Mouse (Mus musculus) lung, embryonic 16.5 days (tissue): Measurements from ENCODE around the gene Ccnh. TPM values are rescaled to one million over a fixed set of nuclear protein-coding genes. Genes with fewer than 3 reads are reported as not detected.
"Not testable (repeated sequence)": the region's sequence is repeated elsewhere in the genome, so short reads cannot be mapped to it uniquely, and the experiment has no call there.

Experiments used
- ATAC-seq: fragments of 200-750 bp; cut with Nextera tagmentation; 2 replicates; pipeline ENCODE4 v1.8.0; 2017; ENCODE audit warnings: low read depth, mild to moderate bottlenecking, moderate library complexity
- H3K27ac ChIP-seq: fragments of 300-500 bp; sonication (generic); 2 replicates; pipeline ENCODE4 v1.5.1; 2014; ENCODE audit warnings: mild to moderate bottlenecking, control low read depth, low read length
- H3K27me3 ChIP-seq: fragments of 300-500 bp; sonication (generic); 2 replicates; pipeline ENCODE4 v1.6.1; 2014; ENCODE audit warnings: low read depth, low read length, mixed read lengths; ENCODE audit not compliant: control insufficient read depth, insufficient read depth
- H3K36me3 ChIP-seq: fragments of 300-500 bp; sonication (generic); 2 replicates; pipeline ENCODE4 v1.6.1; 2014; ENCODE audit warnings: low read length; ENCODE audit not compliant: control insufficient read depth, insufficient read depth
- H3K4me1 ChIP-seq: fragments of 300-500 bp; sonication (generic); replicated peaks from 2 replicates; pipeline ENCODE4 v1.6.1; 2014; ENCODE audit warnings: low read length, mixed read lengths; ENCODE audit not compliant: control insufficient read depth, insufficient read depth
- H3K4me2 ChIP-seq: fragments of 300-500 bp; sonication (generic); 2 replicates; pipeline ENCODE4 v1.6.1; 2014; ENCODE audit warnings: low read depth, low read length, control low read depth
- H3K4me3 ChIP-seq: fragments of 300-500 bp; sonication (generic); 2 replicates; pipeline ENCODE4 v1.5.1; 2014; ENCODE audit warnings: mild to moderate bottlenecking, low read length, control low read depth
- H3K9ac ChIP-seq: fragments of 300-500 bp; sonication (generic); 2 replicates; pipeline ENCODE4 v1.6.1; 2014; ENCODE audit warnings: low read length, control low read depth
- H3K9me3 ChIP-seq: fragments of 300-500 bp; sonication (generic); 2 replicates; pipeline ENCODE4 v1.6.1; 2016; ENCODE audit warnings: low read length; ENCODE audit not compliant: control insufficient read depth
- WGBS: fragments of 180-500 bp; shearing (Covaris S2); extraction: QIAGEN DNeasy Blood & Tissue Kit; methylation state at CpG from one replicate; pipeline ENCODE4 v1.1.7; 2014; 5-methylcytosine and 5-hydroxymethylcytosine counted together
- polyA plus RNA-seq: library from polyadenylated mRNA; unstranded; fragments of >200 nt; fragmentation: Nextera tagmentation; extraction: Ambion mirVana; gene quantifications from 2 replicates; pipeline ENCODE4 v1.2.1, GENCODE M21; 2015

Ccnh gene
- 76.8 and 78.2 TPM in 2 replicates for polyA plus RNA-seq

DNA sequence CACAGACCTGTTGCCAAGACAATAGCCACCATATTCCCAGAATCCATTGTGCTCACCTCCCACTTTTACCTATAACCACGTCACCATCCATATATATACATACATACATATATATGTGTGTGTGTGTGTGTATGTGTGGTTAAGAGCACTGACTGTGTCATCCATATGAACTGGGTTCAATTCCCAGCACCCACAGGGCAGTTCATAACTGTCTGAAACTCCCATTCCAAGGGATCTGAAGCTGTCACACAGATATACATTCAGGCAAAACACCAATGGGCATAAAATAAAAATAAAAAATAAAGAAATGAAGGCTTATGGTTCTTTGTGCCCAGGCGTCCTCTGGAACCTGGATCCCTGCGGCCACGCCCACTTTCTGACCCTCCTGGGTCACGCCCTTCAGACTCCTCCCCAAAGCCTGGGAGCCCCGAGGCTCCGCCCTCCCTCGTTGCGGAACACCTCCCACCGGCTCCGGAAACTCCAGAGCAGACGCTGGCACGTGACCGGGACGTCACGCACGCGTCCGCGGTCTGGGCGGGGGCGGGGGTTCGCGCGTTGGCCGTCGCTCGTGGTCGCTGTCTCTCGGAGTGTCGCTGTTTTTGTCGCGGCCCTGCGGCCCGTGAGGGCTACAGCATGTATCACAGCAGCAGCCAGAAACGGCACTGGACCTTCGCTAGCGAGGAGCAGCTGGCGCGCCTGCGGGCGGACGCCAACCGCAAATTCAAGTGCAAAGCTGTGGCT, at the start of gene Ccnh:
Ccnh (plus strand) TSS at position 506 of the 741 bp plus-strand sequence.
- Histone ChIP-seq H3K9me3 (no peaks in the 10 kb centered on the region), H3K9ac (peak within 1 kb of the TSS; percentile 96), H3K4me1 (no peaks in the 10 kb centered on the region; the same call in 1 of the 2 replicates), H3K27me3 (no peaks in the 10 kb centered on the region), H3K4me3 (peak within 1 kb of the TSS; percentile 93), H3K27ac (peak within 1 kb of the TSS; percentile 83), H3K4me2 (peak within 1 kb of the TSS; percentile 67), H3K36me3 (peaks cover 7% of the 10 kb centered on the region; the same call in 1 of the 2 replicates)
- 2% methylated on average over 44 of the region's 44 CpGs for WGBS
- peak; percentile 98 for ATAC-seq

DNA sequence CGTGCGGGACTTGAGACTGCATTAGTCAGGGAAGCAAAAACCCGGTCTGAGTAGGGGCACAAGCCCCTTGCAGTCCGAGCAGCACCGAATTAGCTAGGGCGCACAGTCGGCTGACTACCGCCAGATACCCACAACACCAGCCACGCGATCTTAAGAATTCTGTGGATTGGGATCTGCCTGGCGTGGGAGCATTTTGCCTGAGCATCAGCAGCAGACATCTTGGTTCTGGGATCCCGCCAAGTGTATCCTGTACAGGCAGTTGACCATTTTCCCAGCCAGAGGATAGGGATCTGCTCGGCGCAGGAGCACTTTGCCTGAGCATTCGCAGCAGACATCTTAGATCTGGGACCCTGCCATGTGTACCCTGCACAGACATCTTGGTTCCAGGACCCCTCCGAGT, 45.8 kb upstream of the Ccnh start:
- not testable (repeated sequence) for ATAC-seq, H3K27me3 ChIP-seq, H3K27ac ChIP-seq, H3K4me1 ChIP-seq, H3K9ac ChIP-seq, H3K36me3 ChIP-seq, H3K9me3 ChIP-seq, H3K4me3 ChIP-seq, H3K4me2 ChIP-seq
- WGBS = 84% methylated on average over 16 of the region's 16 CpGs

DNA sequence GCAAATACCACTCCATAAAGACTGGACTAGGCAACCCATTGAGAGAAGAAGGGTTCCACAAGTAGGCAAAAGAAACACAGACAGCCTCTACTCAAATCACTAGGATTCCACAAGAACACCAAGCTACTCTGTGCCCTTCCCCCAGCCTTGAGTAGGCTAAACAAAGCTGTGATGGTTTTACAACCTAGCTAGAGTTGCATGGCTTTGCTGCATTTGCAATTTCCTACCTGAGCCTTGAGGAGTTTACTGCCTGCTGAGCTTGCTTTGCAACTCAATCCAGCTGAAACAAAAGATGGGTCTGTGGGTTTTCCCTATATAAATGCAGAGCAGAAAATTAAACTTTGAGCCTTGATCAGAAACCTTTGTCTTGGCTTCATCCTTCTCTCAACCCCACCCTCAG, 42.7 kb upstream of the Ccnh start:
- H3K27me3 ChIP-seq = no peaks in the 10 kb centered on the region
- no peaks in the 10 kb centered on the region for H3K9me3 ChIP-seq
- no peak overlapping the region for H3K9ac ChIP-seq
- H3K27ac ChIP-seq = no peak overlapping the region
- no peaks in the 10 kb centered on the region for H3K4me1 ChIP-seq
- no peak for ATAC-seq
- no peak overlapping the region for H3K4me3 ChIP-seq
- no peaks in the 10 kb centered on the region for H3K36me3 ChIP-seq
- no peak overlapping the region for H3K4me2 ChIP-seq

DNA sequence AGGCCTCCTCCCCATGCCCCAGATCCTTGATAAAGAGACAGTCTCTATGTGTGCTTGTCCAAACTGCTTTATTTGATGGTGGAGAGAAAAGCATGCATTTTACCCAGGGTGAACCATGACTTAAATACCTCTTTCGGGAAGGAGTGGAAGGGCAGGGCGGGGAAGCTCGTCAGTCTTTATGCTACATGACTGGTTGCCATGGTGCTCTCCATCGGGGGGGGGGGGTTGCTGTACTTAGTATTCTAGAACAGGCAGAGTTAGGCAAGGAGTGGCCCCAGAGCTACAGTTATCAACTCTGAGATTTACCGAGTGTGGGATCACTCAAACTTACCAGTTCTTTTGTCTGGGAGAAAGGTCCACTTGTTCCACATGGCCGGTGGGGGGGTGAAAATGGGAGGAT, 34.5 kb upstream of the Ccnh start:
- WGBS = 86% methylated on average over 6 of the region's 6 CpGs
- no peak overlapping the region for H3K27ac ChIP-seq
- H3K4me2 ChIP-seq = no peak overlapping the region
- H3K4me1 ChIP-seq = no peaks in the 10 kb centered on the region
- H3K4me3 ChIP-seq = no peak overlapping the region
- no peak for ATAC-seq
- H3K36me3 ChIP-seq = no peaks in the 10 kb centered on the region
- no peaks in the 10 kb centered on the region for H3K9me3 ChIP-seq
- no peaks in the 10 kb centered on the region for H3K27me3 ChIP-seq
- no peak overlapping the region for H3K9ac ChIP-seq

DNA sequence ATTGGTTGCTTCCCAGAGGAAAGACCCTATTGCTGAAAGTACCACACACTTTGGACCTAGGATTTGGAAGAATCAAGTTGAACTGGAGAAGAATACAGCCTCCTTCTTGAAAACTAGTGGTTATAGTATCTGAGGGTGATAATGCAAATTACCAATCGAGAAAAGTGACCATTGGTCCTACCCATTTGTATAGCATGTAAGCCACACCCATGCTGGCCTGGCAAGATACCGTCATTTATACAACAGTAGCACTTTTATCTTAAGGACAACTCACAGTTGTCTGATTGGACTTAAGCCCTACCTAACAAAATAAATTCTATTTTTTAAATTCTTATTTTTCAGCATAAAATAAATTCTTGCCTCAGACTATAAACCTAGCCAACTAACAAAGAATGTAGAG, 29.2 kb upstream of the Ccnh start:
- Histone ChIP-seq H3K4me3 (no peak overlapping the region), H3K9ac (no peak overlapping the region), H3K4me1 (no peaks in the 10 kb centered on the region), H3K36me3 (no peaks in the 10 kb centered on the region), H3K9me3 (no peaks in the 10 kb centered on the region), H3K4me2 (no peak overlapping the region), H3K27me3 (no peaks in the 10 kb centered on the region), H3K27ac (no peak overlapping the region)
- ATAC-seq = no peak
- 67% methylated on average over 2 of the region's 2 CpGs for WGBS

DNA sequence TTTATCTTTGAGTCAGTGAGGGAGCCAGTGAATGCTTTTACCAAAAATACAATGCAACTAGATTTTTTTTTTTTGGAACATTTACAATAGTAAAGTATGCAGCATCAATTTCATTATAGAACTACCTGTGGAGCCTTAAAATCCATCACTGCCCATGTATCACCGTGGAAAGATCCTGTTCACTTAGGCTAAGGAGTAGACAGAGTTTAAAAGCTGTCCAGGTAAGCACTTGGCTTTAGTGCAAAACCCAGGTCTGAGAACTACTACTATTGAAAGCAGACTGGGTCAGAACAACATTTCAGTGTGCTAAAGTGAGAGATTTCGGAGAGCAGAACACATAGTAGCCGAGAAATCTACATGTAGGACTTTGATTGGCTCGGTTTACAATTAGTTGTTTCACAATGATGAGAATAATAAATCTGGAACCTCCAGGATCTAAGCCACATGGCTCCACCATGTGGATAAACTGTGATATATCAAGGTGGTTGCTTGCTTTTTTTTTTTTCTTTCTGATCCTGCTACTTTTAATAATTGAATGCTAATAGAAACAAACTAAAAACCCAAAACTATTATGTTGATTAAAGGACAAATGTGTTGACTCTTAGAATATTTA, 24.6 kb upstream of the Ccnh start:
- no peak for ATAC-seq
- 46% methylated on average over 4 of the region's 4 CpGs for WGBS

DNA sequence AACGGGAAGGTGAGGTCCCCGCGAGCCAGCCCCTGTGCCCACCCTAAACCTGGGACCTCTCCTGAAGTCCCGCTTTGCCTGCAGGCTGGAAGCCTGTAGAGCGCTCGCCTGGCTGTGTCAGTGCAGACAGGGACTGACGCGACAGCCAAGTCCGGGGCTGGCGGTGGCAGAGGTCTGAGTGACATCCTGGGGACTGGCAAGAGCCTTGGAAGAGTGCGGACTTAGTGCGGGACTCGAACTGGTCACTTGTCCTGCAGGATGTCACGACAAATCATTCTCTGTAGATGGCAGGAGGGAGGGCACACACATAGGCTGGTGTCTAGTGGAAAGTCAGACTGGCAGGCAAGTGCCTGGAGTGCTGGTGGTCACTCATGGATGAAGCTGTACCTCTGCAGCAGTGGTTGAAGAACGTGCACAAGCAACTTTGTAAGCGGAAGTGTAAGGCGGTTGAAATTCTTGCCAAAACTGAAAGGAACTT, 475 bp downstream of the Ccnh start:
- H3K9me3 ChIP-seq = no peaks in the 10 kb centered on the region

More for the DNA sequence above, 24.6 kb upstream of the Ccnh start:
- H3K4me2 ChIP-seq = no peak overlapping the region
- no peaks in the 10 kb centered on the region for H3K4me1 ChIP-seq
- H3K27me3 ChIP-seq = no peaks in the 10 kb centered on the region
- H3K36me3 ChIP-seq = no peaks in the 10 kb centered on the region
- no peaks in the 10 kb centered on the region for H3K9me3 ChIP-seq
- H3K9ac ChIP-seq = no peak overlapping the region
- H3K27ac ChIP-seq = no peak overlapping the region
- H3K4me3 ChIP-seq = no peak overlapping the region

DNA sequence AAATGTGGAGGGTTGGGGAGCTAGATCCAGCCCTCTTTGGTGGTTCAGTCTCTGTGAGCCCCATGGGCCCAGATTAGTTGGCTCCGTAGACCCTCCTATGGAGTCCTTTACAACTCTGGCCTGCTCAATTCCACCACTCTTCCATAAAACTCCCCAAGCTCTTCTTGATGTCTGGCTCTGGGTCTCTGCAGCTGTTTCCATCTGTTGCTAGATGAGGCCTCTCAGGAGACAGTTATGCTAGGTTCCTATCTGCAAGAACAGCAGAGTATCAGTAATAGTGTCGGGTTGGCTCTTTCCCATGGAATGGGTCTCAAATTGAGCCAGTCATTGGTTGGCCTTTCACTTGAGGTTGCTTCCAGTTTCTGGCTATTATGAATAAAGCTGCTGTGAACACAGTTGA, 2.0 kb downstream of the Ccnh start:
- Histone ChIP-seq H3K4me2 (no peak overlapping the region), H3K4me1 (no peaks in the 10 kb centered on the region; the same call in 1 of the 2 replicates), H3K4me3 (no peak overlapping the region), H3K9me3 (no peaks in the 10 kb centered on the region), H3K27ac (no peak overlapping the region), H3K36me3 (peaks cover 7% of the 10 kb centered on the region; the same call in 1 of the 2 replicates), H3K9ac (no peak overlapping the region), H3K27me3 (no peaks in the 10 kb centered on the region)
- 97% methylated on average over 2 of the region's 2 CpGs for whole genome bisulfite sequencing
- ATAC-seq = no peak

More for the DNA sequence above, 475 bp downstream of the Ccnh start:
- WGBS = 0% methylated on average over 17 of the region's 17 CpGs
- ATAC-seq = peak; percentile 77
- H3K4me1 ChIP-seq = no peaks in the 10 kb centered on the region; the same call in 1 of the 2 replicates
- peak overlapping the region; percentile 96 for H3K9ac ChIP-seq
- peak overlapping the region; percentile 67 for H3K4me2 ChIP-seq
- no peaks in the 10 kb centered on the region for H3K27me3 ChIP-seq
- H3K4me3 ChIP-seq = peak overlapping the region; percentile 93
- peaks cover 7% of the 10 kb centered on the region; the same call in 1 of the 2 replicates for H3K36me3 ChIP-seq
- H3K27ac ChIP-seq = peak overlapping the region; percentile 83

DNA sequence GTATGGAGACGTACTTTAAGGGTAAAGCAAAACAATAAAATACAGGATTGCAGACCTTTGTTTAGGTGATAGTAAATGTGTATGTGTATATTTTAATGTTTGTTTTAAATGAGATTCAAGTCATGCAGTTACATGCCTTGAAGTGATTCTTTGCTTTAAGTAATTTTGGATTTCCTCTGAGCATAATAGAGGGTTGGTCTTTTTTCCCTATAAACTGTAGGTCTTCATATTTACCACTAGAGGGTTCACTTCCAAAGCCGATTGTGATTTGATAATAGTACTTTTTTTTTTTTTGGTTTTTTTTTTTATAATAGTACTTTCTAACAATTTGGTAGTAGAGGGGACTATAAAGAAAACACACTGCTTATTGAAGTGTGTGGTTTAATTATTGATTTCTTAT, 18.3 kb downstream of the Ccnh start:
- H3K27ac ChIP-seq = no peak overlapping the region
- H3K9ac ChIP-seq = no peak overlapping the region
- no peak for ATAC-seq
- H3K4me3 ChIP-seq = no peak overlapping the region
- no peaks in the 10 kb centered on the region for H3K9me3 ChIP-seq
- 61% methylated on average over 2 of the region's 2 CpGs for WGBS
- no peaks in the 10 kb centered on the region for H3K4me1 ChIP-seq
- peaks cover 10% of the 10 kb centered on the region for H3K36me3 ChIP-seq
- no peaks in the 10 kb centered on the region for H3K27me3 ChIP-seq
- H3K4me2 ChIP-seq = no peak overlapping the region
